Mouse (Mus musculus): ENCODE results near the gene Prss12. TPM values are rescaled to one million over a fixed set of nuclear protein-coding genes. Genes with fewer than 3 reads are reported as not detected.

The Prss12 gene
- 0.78 and 0.90 TPM in 2 replicates for polyA plus RNA-seq (2012; rRNA removed)

DNA sequence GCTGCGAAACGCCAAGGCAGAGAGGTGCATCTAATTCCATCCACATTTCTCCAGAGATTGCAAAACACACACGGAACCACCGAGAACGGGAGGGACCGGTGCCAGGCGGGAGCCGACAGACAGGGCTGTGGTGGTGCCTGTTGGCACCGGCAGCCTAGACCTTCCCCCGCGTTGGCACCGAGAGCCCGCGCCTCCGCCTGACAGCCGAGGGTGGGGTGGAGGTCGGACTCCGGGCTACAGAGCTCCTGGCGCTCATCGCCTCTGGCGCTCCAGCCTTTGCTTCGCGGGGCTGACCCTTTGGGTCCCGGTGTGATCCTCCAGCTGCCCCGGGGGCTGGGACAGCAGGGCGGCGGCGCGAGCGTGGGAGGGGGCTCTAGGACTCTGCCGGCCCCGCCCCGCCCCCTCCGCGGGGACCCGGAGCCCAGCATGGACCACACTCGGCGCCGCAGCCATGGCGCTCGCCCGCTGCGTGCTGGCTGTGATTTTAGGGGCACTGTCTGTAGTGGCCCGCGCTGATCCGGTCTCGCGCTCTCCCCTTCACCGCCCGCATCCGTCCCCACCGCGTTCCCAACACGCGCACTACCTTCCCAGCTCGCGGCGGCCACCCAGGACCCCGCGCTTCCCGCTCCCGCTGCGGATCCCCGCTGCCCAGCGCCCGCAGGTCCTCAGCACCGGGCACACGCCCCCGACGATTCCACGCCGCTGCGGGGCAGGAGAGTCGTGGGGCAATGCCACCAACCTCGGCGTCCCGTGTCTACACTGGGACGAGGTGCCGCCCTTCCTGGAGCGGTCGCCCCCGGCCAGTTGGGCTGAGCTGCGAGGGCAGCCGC, at the start of gene Prss12:
Gene Prss12, plus strand, starts transcription at position 206 of the 830 bp plus-strand sequence.

Other genes with a start within 250 kb of the Prss12 start
- gene Synpo2, start 210.8 kb upstream of the Prss12 start, polyA plus RNA-seq (2012; rRNA removed) = 43.7 and 48.2 TPM in 2 replicates
- 84.6 and 86.9 TPM in 2 replicates for gene Sec24d, start 179.5 kb upstream of the Prss12 start, polyA plus RNA-seq (2012; rRNA removed)
- gene Mettl14, start 60.8 kb upstream of the Prss12 start, polyA plus RNA-seq (2012; rRNA removed) = 2.4 and 4.0 TPM in 2 replicates
- gene Ndst3, start 243.9 kb downstream of the Prss12 start, polyA plus RNA-seq (2012; rRNA removed) = 0.17 and 0.23 TPM in 2 replicates

Data from colon, adult 2 months (tissue).